Mouse (Mus musculus): ENCODE measurements around the gene Il20.

Gene Il20

GRCm38 (mm10) chr1:130911401-130912010 is at the start of gene Il20:
Gene Il20 (minus strand): TSS chr1:130911451.
- no peak for DNase-seq (ENCODE audit: low spot score in 2 of 2)

GRCm38 (mm10) chr1:130946920-130947319 is 35.7 kb upstream of the Il20 start:
- DNase-seq (ENCODE audit: low spot score in 2 of 2), result no peak

GRCm38 (mm10) chr1:130941801-130942200 is 30.6 kb upstream of the Il20 start:
- DNase-seq (ENCODE audit: low spot score in 2 of 2), result no peak

DNA sequence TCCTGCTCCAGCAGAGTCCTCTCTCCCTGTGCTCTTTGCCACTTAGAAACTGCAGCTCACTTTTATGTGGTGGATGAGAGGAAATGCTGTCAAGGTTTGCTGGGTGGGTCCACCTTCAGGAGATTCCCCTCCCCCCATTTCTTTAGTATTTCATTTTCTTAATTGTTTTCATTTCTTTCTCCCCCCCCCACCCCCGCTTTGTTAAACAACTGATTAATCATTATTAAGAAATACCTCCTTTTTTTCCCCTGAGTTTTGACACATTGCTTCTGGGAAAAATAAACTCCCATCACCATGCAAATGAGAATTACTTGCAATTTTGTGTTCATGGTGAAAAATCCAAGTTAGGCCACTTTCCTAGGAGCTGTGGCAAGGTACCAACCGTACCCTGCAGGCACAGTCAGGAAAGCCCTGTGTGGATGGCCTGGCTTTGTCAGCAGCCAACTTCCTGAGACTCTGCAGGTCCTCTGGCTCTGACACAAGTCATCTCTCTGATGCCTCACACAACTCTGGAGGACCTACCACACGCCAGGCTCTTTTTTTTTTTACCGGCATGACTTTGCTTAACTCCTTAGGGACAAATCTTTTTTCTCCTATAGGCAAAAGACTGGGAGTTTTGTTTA is 28.9 kb upstream of the Il20 start, which contains the start of gene Il19:
TSS of gene Il19 (minus strand) at position 51 of the 623 bp plus-strand sequence.
- DNase-seq (ENCODE audit: low spot score in 2 of 2), result no peak

GRCm38 (mm10) chr1:130938192-130938591 is 26.9 kb upstream of the Il20 start:
- DNase-seq (ENCODE audit: low spot score in 2 of 2), result no peak

- no peak for DNase-seq (ENCODE audit: low spot score in 2 of 2)
Measured at GRCm38 (mm10) chr1:130937170-130937569, 25.9 kb upstream of the Il20 start.

DNA sequence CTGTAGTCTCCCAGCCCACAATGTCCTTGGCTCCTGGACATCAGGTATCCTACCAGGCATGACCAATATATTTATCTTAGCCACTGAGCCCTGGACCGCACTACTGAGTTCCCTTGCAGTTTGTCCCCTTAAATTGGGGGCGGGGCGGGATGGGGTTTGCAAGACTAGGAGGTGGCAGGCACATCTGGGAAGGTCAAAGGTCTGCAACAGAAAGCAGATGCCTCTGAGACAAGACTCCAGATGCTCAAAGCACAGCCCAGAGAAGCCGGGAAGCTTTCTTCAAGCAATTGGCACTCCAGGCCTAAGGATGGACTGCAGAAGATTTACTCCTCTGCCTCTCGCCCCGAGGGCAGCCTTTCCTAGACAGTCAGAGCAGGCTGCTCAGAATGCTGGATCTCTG is 25.1 kb upstream of the Il20 start:
- DNase-seq (ENCODE audit: low spot score in 2 of 2), result no peak

GRCm38 (mm10) chr1:130926484-130926883 is 15.2 kb upstream of the Il20 start:
- DNase-seq (ENCODE audit: low spot score in 2 of 2), result peak; percentile 13 to 36

- no peak for DNase-seq (ENCODE audit: low spot score in 2 of 2)
Measured at GRCm38 (mm10) chr1:130918323-130918980, 7.2 kb upstream of the Il20 start.

DNA sequence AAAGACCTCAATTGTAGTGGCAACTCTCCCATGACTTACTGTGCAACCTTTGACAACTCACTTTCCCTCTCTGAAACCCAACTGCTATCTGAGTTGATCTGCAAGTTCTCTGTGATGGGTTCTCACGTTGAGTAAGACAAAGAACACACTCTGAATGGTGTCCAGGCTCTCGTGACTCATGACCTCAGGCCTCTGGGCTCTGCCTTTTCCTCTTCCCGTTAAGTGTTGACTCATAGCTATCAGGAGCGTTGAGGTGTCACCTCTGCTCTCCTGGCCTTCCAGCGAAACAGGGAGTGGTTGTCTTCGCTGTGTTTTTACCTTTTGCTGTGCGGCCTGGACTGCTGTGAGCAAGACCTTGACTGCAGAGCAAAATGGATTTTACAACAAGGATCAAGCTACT is 8.7 kb downstream of the Il20 start:
- DNase-seq (ENCODE audit: low spot score in 2 of 2), result no peak

DNA sequence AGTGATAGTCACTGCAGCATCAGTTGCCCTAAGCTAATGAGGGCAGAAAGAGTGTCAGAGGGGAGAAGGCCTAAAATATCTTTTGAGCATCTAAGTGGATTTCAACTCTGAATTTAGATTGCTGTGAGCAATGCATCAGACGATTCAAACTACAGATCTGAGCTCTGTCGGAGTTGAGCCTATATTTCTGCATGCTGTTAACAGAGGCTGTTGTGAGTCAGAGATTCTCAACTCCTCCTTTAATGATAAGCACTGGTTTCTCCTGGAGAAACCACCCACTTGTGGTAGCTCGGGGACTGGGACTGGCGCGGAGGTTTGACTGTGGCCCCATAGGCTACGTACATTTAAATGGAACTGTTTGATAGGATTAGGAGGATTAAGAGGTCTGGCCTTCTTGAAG is 16.8 kb downstream of the Il20 start:
- no peak for DNase-seq (ENCODE audit: low spot score in 2 of 2)

GRCm38 (mm10) chr1:130893329-130894040 is 17.8 kb downstream of the Il20 start:
- DNase-seq (ENCODE audit: low spot score in 2 of 2), result no peak

- DNase-seq (ENCODE audit: low spot score in 2 of 2), result no peak
Measured at GRCm38 (mm10) chr1:130892446-130892845, 18.8 kb downstream of the Il20 start.

DNA sequence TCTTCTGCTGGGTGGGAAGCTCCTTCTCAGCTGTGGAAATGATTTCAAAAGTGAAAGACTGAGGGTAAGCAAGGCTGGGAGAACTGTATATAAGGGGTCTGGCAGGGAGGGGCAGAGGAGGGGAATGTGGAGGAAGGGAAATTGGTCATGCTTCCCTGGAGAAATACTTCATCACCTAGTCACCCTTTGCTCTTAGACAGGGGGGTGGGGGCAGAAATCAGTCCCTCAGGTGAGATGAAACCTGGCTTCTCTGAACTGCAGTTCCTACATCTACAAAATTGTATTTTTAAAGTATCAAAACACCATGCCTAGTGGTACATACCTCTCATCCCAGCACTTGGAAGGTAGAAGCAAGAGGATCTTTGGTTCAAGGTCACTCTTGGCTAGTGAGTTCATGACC is 23.9 kb downstream of the Il20 start, which contains the start of gene Il24:
TSS of gene Il24 (minus strand) at position 101 of the 400 bp plus-strand sequence.
- no peak for DNase-seq (ENCODE audit: low spot score in 2 of 2)

DNA sequence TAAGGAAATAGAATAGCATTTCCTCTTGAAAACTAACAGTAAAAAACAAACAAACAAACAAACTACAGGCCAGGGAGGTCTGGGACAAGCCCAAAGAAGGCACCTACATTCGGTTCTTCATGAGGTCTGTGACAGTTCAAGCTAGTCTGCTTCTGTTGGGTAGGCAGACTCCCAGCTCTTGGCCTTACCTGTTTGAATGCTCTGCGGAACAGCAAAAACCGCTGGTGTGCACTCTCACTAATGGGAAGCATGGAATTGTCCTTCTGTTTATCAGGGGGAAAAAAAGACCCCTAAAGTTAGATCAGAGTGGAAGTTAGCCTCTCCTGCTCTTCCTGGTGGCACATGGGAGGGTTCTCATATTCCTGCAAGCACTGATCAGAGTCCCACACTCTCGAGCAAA is 28.1 kb downstream of the Il20 start:
- DNase-seq (ENCODE audit: low spot score in 2 of 2), result no peak

DNA sequence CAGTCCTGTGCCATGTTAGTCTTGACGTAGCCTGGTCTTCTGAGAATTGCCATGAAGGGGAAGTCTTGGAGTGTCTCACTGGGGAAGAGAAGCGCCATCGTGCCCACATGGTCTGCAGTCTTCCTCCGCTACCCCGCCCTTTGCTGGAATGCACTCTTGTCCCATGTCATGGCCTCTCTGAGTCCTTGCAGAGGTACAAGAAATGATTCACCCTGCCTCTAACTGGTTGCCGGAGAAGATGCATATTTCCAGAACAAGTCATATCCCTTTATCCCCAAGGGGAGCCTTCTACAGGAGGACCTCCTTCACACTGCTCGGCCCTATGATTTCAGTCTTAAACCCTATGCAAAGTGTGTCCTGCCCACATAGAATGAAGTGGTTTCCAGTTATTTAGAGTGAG is 31.3 kb downstream of the Il20 start:
- no peak for DNase-seq (ENCODE audit: low spot score in 2 of 2)

GRCm38 (mm10) chr1:130877889-130878614 is 33.2 kb downstream of the Il20 start:
- peak; percentile 5 to 35 for DNase-seq (ENCODE audit: low spot score in 2 of 2)

- DNase-seq (ENCODE audit: low spot score in 2 of 2), result peak; percentile 16 to 75
Measured at GRCm38 (mm10) chr1:130876931-130877509, 34.2 kb downstream of the Il20 start.

- no peak for DNase-seq (ENCODE audit: low spot score in 2 of 2)
Measured at GRCm38 (mm10) chr1:130875910-130876309, 35.3 kb downstream of the Il20 start.

GRCm38 (mm10) chr1:130875139-130875538 is 36.1 kb downstream of the Il20 start:
- DNase-seq (ENCODE audit: low spot score in 2 of 2), result peak in 1 of 2 experiments; percentile 28

DNA sequence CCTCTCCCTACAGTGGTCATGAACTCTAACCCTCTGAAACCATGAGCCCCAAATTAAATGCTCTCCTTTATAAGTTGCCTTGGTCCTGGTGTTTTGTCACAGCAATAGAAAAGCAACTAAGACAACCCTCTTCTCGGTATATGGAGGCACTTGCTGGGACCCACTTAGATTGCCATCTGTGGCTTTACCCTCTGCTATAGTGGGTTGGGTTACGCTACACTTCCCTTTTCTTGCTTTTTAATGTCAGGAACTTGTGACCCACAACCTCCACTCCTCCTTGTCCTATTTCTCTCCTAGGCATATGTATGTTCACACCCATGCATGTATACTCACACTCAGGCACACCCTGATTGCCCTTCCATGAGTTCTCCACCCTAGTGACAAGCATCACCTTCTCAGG is 38.3 kb downstream of the Il20 start:
- DNase-seq (ENCODE audit: low spot score in 2 of 2), result no peak

Measured in thymus, postnatal 10 days (tissue).